Mouse (Mus musculus) B cell, adult 62 days (primary cell): ENCODE data around the gene Rtn3. TPM values are rescaled to one million over a fixed set of nuclear protein-coding genes. Genes with fewer than 3 reads are reported as not detected.

Experiments used
- total RNA-seq: library from RNA; stranded (reverse); gene quantifications from 4 replicates; pipeline ENCODE4 v1.2.4, GENCODE M21; 2023

Gene Rtn3
- 50.9 to 53.2 TPM (median 52.4 TPM) in 4 replicates for total RNA-seq

GRCm38 (mm10) chr19:7482599-7483511, at the start of gene Rtn3:
Gene Rtn3, minus strand, starts transcription at chr19:7483281.

DNA sequence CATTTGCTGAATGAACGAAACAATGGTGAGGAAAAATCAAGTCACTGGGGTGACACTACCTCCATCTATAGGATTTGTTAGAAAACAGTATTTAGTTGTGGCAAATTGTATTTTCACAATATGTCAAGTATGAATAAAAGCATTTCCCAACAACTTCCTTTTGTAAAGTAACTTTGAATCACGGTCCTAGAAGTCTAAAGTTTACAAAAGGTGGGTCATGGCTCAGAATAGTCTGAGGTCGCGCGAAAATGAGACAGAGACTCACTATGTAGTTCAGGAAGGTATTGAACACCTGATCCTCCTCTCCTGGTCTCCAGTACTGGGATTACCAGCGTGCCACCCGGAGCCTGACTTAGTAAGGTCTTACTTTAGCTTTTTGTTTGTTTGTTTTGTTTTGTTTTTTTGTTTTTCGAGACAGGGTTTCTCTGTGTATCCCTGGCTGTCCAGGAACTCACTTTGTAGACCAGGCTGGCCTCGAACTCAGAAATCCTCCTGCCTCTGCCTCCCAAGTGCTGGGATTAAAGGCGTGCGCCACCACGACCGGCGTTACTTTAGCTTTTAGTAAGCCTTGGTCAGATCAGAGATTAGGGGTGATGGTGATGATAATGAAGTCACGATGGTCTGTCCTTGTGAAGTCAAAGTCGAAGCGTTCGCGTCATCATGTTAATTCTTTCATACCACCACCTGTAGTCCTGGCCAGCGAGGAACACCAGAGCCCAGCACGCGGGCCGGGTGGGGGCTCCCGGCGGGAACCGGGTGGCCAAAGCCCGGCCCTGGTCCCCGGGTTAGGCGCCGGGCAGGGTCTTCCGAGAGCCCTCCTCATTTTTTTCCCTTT, 10.5 kb upstream of the Rtn3 start, which contains the start of gene Atl3:
TSS of gene Atl3 (plus strand) at position 689 of the 835 bp plus-strand sequence.

GRCm38 (mm10) chr19:7416834-7417735, 66.0 kb downstream of the Rtn3 start, which contains the start of gene 2700081O15Rik:
Gene 2700081O15Rik, plus strand, starts transcription at chr19:7417625.

DNA sequence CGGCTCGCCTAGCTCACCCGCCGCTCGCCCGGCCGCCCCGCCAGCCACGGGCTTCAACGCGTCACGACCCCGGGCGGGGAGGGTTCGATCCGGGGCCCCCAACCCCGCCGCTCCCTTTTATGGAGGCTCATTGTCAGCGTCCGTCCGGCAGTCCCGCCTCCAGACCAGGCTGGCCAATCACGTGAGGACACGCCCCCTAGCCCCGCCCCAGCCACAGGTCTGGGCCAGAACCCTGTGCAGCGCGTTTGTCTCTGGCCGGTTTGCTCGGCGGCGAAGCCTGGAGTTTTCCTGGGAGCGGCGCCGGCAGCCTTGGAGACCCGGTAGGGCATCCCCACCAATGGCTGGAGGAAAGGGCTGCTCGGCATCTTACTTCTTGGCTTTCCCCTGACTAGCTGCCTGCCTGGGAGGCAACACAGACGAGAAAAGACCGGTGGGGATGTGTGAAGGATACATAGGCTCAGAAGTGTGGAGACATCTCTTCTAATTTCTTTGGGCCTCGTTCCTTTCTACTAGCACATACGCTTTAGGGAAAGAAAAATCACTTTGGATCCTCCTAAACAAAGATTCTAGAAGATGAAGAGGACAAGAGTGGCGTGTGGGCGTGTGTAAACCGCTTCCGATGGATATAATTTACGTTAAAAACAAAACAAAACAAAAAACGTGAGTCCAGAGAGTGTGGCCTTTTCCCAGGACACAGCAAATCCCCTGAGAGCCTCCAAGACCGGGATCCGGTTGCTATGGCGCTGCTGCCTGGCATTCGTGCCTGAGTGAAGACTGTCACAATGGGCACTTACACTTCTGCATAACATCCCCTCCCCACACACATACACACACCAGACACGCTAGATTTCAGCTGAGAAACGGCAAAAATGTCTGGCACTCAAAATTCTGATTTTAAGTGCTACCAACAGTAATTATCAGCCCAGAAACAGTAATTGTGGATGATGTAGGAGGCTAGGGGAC, 99.9 kb downstream of the Rtn3 start, which contains the start of gene Spindoc:
TSS of gene Spindoc (minus strand) at position 92 of the 963 bp plus-strand sequence.

Other genes starting within 250 kb of the Rtn3 start
- gene Naa40, start 242.1 kb downstream of the Rtn3 start, total RNA-seq: 50.2 to 60.6 TPM (median 57.0 TPM) in 4 replicates
- gene Rcor2, start 216.0 kb downstream of the Rtn3 start, total RNA-seq: 1.8 to 3.9 TPM (median 1.9 TPM) in 4 replicates
- 218 to 233 TPM (median 220 TPM) in 4 replicates for gene Mark2, start 141.4 kb downstream of the Rtn3 start, total RNA-seq
- 19.3 to 30.6 TPM (median 26.0 TPM) in 4 replicates for gene Spindoc, start 100.3 kb downstream of the Rtn3 start, total RNA-seq
- 6.4 to 13.0 TPM (median 8.4 TPM) in 4 replicates for gene 2700081O15Rik, start 65.7 kb downstream of the Rtn3 start, total RNA-seq
- 61.3 to 63.9 TPM (median 63.4 TPM) in 4 replicates for gene Atl3, start 10.8 kb upstream of the Rtn3 start, total RNA-seq
- 11.8 to 15.7 TPM (median 13.9 TPM) in 4 replicates for gene Pla2g16, start 74.2 kb upstream of the Rtn3 start, total RNA-seq
- not detected in 4 replicates for gene Lgals12, start 123.9 kb upstream of the Rtn3 start, total RNA-seq
- gene Hrasls5, start 129.3 kb upstream of the Rtn3 start, total RNA-seq: not detected in 4 replicates
- gene Slc22a19, start 228.0 kb upstream of the Rtn3 start, total RNA-seq: not detected in 4 replicates